Mouse (Mus musculus) layer of hippocampus, adult 9-10 months (tissue): ENCODE measurements at regions not wholly inside any gene's neighbourhood (a gene's known extent, or its start where the extent isn't known, plus 50 kb on each side); places are given as distances from the start of the nearest gene placed in this dataset.
A peak's percentile ranks its signal among the peaks of the same experiment; 100 is the strongest.
"Not testable (repeated sequence)": the region's sequence is repeated elsewhere in the genome, so short reads cannot be mapped to it uniquely, and the experiment has no call there.

Experiments
- DNase-seq: peaks from one replicate; pipeline ENCODE4 v3.0.0; 2022; ENCODE audit warnings: low spot score

DNA sequence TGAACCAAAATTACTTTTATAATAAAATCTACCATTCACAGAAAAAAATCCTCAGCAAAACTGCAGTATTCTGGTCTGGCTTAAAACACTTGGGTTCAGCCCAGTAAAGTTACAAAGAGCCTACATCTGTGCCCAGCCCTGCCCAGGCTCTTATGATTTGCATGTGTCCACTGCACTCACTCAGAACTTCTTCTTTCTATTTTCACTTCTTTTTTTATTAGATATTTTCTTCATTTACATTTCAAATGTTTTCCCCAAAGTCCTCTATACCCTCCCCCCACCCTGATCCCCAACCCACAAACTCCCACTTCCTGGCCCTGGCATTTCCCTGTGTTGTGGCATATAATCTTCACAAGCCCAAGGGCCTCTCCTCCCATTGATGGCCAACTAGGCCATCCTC lies 1442.4 kb upstream of the Tacstd2 start:
- no peak for DNase-seq

DNA sequence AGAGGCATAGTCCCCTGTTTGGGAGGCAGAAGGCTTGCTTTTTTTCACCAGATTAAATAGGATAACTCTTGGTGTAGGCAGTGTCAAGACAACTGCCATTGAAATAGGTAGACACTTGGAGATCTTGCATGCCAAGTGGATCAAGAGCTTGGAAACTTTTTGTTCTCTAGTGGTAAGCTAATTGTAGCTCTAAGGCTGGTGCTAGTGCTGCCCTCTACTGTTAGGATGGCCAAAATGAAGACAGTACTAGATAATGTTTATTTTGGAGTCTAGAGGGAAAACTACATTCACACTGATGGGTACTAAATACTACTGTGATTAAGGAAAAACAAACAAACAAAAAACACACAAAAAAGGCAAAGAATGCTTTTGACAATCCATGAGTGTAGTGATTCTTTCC lies 1428.4 kb upstream of the Tacstd2 start:
- DNase-seq = no peak

DNA sequence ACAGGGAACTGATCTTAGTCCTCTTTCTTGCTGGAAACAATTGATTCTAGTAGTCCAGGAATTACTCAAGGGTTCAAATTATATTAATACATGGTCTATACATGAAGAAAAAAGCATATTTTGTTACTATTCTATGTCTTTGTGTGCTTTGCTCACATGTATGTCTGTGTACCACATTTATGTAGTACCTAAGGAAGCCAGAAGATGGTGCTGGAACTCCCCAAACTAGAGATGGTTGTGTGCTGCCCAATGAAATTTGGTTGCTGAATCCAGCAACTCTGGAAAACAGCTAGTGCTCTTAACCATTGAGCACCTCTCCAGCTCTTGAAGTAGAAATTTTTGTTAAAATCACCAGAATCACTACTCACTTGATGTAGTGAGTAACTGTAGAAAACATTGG lies 1402.5 kb upstream of the Tacstd2 start:
- peak; percentile 5 for DNase-seq

DNA sequence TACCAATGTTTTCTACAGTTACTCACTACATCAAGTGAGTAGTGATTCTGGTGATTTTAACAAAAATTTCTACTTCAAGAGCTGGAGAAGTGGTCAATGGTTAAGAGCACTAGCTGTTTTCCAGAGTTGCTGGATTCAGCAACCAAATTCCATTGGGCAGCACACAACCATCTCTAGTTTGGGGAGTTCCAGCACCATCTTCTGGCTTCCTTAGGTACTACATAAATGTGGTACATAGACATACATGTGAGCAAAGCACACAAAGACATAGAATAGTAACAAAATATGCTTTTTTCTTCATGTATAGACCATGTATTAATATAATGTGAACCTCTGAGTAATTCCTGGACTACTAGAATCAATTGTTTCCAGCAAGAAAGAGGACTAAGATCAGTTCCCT lies 1396.3 kb upstream of the Tacstd2 start:
- not testable (repeated sequence) for DNase-seq

DNA sequence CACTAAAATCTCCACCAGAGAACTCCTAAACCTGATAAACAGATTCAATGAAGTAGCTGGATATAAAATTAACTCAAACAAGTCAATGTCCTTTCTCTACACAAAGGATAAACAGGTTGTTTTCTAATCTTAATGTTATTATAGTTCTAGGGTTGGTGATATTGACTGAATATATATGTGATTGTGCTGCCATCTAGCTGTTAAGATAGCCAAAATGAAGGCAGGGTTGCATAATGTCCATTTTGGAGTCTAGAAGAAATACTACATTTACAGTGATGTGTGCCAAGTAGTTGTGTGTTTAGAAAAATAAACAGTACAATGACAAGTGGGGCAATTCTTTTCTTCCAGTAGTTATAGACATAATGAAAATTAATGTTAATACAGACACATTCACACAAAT lies 1379.9 kb upstream of the Tacstd2 start:
- no peak for DNase-seq

DNA sequence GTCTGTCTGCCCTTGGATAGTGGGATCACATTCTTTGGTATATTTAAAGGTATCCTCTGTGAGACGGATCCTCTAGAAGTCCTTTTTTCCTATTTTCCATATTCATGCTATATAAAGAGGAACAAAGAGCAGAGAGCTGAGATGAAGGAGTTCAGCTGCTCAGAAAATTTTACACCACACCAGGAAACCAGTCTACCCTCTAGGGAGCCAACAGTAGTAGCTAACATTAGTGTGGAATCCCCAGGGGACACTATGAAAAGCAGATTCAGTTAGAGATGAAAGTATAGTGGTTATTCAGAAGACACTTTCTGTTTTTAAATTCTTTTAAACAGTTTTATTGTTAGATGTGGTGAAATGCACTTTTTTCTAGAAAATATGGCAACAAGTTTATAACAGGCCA lies 1348.5 kb upstream of the Tacstd2 start:
- DNase-seq = no peak

DNA sequence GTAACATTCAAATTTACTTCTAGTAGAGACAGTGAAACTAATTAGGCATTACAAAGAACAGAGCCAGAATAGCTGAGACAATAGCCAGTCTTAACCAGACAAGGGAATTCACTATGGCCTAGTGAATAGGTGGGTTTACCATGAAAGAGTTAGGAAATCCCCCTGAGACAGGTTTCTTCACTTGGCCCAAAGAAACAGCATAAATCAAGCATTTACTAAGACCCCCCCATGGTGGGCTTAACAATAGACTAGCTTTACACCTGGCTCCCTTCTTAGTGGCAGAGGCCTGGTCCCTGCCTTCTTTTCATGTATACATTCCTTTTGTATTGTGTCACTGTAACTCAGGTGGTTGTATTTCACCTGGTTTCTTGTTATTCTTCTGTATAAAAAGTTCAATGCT lies 1317.2 kb upstream of the Tacstd2 start:
- not testable (repeated sequence) for DNase-seq

DNA sequence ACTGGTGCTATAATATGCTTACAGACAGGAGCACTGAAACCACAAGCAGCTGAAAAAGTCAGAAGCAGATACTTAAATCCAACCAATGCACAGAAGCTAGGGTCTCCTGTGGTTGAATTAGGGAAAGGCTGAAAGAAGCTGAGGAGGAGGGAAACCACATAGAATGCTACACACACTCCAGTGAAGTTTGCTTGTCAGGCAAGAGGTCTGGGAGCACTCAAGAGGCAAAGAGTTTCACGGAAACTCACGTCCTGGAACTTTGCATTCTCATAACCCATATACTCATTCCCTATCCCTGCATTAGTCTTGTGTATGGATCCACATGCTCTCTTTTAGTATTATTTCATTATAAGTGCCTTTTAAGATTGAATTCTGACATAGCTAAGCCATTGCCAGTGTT lies 1316.7 kb upstream of the Tacstd2 start:
- no peak for DNase-seq

DNA sequence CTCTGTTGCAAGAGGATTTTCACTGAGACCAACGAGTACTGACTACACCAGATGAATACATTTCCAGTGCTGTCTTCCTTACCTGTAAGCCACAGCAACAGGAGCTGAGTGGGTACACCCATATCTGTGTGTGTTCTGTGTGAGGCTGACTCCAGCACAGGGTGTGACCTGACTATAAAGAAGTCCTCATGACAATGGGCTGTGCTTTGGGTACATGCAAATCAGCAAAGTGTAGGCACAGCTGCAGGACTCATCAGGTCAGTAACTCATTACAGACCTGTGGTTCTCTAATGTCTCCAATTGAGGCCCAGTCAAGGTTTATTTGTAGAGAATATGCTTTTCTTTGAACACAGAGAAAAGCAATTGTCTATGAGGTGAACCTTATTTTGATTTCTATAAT lies 1299.6 kb upstream of the Tacstd2 start:
- DNase-seq = no peak

DNA sequence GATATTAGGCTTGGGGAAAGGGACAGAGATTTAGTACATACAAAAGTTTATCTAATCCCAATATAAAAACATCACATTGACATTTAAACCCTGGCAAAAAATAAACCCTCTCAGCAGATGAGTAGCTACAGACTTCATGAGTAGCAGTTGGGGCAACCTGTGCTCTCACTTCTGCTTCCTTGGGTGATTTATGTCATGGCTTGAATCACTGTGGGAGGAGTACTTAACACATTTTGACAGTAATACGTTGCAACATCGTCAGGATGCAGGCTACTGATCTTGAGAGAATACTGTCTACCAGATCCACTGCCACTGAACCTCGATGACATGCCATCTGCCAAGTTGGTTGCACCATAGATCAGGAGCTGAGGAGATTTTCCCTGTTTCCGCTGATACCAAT lies 1299.0 kb upstream of the Tacstd2 start:
- no peak for DNase-seq

DNA sequence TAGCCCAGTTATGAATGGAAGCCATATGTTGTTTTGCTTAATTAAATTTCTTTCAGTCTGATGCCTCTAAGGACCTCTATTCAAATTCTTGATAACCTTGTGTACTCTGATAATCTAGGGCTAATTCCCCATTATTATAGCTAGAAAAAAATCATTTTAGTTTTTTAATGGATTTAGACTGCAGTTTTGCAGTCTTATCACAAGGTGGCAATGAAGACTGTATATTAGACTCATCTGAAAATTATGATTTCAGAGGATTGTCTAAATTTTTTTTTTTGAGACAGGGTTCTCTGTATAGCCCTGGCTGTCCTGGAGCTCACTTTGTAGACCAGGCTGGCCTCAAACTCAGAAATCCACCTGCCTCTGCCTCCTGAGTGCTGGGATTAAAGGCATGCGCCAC lies 1292.9 kb upstream of the Tacstd2 start:
- not testable (repeated sequence) for DNase-seq

DNA sequence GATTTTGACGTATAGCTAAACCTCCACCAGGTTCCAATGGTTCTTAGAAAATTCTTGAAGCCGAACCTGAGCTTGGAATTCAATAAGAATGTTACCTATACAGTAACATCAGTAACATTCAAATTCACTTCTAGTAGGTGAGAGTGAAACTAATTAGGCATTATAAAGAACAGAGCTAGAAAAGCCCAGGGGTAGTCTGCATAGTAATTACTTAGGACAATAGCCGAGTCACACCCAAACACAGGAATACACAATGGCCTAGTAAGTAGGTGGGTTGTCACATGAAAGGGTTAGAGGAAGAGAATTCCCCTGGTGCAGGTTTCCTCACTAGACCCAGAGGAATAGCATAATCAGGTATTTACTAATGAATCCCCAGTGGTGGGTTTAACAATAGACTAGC lies 1277.8 kb upstream of the Tacstd2 start:
- no peak for DNase-seq

DNA sequence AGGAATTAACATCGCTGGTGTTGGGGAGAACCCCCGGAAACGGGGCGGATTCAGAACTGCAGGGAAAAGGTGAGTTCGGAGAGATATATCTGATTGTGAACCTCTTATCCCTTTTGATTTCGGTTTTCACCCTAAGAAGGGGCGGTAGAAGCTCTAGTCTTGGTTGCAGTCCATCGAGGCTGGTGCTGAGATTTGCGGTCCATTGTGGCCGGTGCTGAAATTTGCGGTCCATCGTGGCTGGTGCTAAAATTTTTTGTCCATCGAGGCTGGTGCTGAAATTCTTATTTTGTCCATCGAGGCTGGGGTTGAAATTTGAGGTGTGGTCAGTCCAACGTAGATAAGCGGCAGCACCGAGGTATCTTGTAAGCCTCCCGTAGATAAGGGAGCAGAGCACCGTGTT lies 1263.6 kb upstream of the Tacstd2 start:
- DNase-seq = not testable (repeated sequence)

DNA sequence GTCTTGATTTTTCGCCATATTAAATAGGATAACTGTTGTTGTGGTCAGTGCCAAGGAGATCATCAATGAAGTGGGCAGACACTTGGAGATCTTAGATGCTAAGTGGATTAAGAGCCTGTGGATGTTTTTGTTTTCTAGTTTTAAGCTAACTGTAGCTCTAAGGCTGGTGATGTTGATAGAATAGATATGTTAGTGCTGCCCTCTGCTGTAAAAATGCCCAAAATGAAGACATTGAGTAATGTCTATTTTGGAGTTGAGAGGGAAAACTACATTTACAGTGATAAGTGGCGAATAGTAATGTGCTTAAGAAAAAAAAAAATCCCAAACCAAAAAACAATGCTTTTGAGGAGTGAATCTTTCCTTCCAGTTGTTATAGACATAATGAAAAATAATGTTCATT lies 1235.9 kb upstream of the Tacstd2 start:
- DNase-seq = peak; percentile 2

DNA sequence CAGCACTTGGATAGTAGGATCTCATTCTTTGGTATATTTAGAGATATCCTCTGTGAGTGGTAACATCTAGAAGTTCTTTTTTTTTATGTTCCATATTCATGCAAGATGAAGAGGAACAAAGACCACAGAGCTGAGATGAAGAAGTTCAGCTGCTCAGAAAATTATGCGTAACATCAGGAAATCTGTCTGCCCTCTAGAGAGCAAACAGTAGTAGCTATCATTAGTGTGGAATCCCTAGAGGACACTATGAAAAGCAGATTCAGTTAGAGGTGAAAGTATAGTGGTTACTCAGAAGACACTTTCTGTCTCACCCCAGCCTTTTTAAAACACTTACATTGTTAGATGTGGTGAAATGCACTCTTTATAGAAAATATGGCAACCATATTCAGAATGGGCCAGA lies 1214.9 kb upstream of the Tacstd2 start:
- DNase-seq = no peak

DNA sequence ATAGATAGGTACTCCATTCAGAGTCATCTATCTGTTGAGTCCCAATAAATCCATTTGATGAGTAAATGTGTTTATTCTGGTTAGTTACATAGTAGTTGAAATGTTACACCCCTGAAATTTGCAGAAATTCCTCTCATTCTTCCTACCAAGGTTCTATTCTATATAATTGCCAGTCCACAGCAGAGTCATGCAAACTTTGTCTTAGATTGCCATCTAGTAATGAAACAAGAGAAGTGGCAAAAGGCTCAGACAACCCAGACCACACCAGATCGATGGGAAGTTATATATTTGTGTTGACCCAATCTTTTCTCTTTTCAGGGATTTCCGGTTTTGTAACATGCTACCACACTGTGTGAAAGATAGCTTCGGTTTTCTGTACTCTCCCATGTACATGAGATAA lies 1214.1 kb upstream of the Tacstd2 start:
- DNase-seq = no peak

DNA sequence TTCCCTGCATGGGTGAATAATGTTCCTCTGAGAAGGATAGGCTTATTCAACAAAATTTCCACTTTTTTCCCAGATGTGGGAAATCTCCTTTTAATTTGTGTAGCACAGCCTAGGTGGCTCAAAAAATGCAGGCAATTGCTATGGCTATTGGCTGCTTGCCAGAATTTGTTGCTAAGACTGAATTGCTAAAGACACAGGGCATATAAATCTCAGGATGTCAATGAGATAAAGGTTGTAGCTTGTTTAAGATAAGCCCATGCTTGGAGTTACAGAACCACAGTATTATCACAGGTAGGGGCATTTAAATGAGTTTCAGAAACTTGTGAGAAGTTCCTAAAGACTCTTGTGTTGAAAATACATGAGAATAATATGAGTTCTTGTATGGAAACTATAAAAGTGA lies 1203.0 kb upstream of the Tacstd2 start:
- DNase-seq = no peak

DNA sequence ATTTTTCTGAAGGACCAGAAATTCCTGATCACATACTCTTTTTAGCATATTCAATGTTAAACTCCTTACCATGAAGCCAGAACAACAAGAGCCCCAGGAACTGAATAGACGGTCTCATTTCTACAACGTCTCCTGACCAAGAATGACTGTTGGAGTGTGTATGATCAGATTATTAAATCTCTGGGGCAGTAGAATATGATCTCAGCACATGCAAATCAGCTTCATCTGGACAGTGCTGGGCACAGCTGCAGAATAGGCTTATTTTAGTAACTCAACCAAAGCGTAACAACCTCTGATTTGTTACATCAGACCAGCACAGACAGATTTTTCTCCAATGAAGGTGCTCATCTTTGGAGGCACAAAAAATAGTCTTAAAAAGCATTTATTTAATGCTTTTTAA lies 1201.1 kb upstream of the Tacstd2 start:
- DNase-seq = no peak

DNA sequence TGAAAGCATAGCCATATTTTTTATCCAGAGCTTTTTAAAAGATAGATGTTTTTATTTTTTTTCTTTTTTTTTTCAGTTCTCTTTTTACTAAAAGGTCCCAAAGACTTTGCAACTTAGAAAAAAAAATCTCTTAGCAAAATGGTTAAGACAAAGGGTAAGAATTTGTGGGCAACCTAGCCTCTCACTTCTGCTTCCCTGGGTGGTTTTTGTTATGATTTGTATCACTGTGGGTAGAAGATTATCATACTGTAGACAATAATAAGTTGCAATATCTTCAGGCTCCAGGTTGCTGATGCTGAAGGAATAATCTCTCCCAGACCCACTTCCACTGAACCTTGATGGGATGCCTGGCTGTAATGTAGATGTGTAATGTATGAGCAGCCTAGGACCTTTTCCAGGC lies 1200.5 kb upstream of the Tacstd2 start:
- no peak for DNase-seq

DNA sequence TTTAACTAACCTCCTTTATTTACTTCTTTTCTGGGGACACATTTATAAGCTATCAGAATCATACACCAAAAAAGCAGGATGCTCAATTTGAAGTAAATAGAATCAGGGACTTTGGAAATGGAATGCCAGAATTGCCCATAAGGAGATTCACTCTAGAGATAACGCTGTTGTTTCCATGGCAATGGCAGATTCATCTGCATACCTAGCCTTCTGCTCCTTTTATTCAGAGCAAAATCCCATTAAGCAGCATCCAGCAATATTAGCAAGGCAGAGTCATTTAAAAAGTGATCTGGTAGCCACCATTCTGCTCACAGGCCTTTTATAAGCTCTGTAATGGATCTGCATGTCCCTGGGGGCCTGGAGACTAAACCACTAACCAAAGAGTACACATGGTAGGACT lies 1175.5 kb upstream of the Tacstd2 start:
- not testable (repeated sequence) for DNase-seq

DNA sequence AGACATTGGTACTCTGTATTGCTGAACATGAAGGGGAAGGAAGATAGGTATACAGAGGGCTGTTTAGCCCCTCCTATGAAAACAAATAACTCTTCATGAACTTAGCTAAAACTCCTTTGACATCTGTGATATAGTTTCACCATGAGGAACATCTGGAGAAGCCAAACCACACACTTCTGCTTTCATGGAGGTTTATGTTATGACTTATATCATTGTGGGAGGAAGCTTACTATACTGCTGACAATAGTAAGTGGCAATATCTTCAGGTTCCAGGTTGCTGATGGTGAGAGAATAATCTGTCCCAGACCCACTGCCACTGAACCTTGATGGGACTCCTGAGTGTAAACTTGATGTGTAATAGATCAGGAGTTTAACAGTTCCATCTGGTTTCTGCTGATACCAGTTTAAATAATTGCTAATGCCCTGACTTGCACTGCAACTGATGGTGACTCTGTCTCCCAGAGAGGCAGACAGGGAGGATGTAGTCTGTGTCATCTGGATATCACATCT lies 1168.8 kb upstream of the Tacstd2 start:
- DNase-seq = not testable (repeated sequence)

DNA sequence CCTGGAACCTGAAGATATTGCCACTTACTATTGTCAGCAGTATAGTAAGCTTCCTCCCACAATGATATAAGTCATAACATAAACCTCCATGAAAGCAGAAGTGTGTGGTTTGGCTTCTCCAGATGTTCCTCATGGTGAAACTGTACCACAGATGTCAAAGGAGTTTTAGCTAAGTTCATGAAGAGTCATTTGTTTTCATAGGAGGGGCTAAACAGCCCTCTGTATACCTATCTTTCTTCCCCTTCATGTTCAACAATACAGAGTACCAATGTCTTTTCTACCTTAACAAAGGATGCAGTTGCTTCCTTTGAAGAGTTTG lies 1145.2 kb upstream of the Tacstd2 start:
- DNase-seq = not testable (repeated sequence)

DNA sequence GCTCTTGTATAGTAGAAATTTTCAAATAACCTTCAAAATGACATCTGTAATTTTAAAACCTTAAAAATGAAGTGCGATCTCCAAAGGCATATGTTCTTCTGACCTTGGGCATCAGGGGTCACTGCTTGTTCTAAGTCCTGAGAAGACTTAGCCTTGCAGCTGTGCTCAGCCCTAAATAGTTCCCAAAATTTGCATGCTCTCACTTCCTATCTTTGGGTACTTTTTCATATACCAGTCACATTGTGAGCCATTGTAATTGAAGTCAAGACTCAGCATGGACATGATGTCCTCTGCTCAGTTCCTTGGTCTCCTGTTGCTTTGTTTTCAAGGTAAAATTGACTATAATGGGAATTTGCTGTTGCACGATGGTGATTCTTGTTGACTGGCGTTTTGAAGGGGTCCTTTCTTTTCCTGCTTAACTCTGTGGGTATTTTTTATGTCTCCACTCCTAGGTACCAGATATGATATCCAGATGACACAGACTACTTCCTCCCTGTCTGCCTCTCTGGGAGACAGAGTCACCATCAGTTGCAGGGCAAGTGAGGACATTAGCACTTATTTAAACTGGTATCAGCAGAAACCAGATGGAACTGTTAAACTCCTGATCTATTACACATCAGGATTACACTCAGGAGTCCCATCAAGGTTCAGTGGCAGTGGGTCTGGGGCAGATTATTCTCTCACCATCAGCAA lies 1144.6 kb upstream of the Tacstd2 start:
- no peak for DNase-seq

DNA sequence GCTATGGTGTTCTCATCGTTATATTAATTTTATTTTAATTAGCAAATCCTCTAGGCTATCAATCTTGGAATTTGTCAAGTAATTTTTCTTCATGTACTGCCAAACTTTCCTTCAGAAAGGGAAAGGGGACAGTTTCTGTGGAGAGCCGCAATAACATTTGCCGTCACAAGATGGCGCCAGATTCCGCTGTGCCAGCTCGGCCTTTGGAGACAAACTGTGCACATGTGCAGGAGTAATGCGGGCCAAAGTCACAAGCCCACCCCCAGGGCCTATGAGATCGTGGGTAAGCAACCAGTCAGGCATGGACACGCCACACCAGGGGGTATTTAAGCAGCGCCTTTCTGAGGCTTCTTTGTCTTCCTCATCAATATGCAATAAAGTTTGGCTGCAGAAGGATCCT lies 1132.8 kb upstream of the Tacstd2 start:
- not testable (repeated sequence) for DNase-seq

DNA sequence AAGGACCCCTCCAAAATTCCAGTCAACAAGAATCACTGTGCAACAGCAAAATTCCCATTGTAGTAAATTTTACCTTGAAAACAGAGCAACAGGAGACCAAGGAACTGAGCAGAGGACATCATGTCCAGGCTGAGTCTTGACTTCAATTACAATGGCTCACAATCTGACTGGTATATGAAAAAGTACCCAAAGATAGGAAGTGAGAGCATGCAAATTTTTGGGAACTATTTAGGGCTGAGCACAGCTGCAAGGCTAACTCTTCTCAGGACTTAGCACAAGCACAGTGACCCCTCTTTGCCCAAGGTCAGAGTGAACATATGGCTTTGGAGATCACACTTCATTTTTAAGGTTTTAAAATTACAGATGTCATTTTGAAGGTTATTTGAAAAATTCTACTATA lies 1096.7 kb upstream of the Tacstd2 start:
- not testable (repeated sequence) for DNase-seq
